10 mouse cellular contexts compared by ENCODE assay signal in genomic region chr11:24085986-24086385, GRCm38 (mm10). TPM values are rescaled to one million over a fixed set of nuclear protein-coding genes. Genes with fewer than 3 reads are reported as not detected.
DNase-seq lines count a peak whose midpoint lies in the region; ATAC-seq lines count a peak whose summit lies in the region.
"Had no signal": no experiment of that assay in that cellular context is flagged by ENCODE, and none has a peak within 500 bp of the region (broad histone marks: within the 10 kb centered on the region; RNA-seq: fewer than 3 reads in every experiment).

No protein-coding gene starts in this region.

- peak overlapping the region; percentile 100 for H3K4me2 ChIP-seq in hindbrain, embryonic 14.5 days (replicated peaks)
- H3K4me2 ChIP-seq in hindbrain, embryonic 12.5 days (replicated peaks), result no peak overlapping the region
- H3K4me2 ChIP-seq in embryonic facial prominence, embryonic 15.5 days (replicated peaks), result no peak overlapping the region
- H3K4me2 ChIP-seq in neural tube, embryonic 13.5 days, result peak overlapping the region; percentile 78

- H3K9ac ChIP-seq in hindbrain, embryonic 14.5 days, result peak overlapping the region; percentile 98
- no peak overlapping the region; the same call in 1 of the 2 replicates for H3K9ac ChIP-seq in hindbrain, embryonic 12.5 days
- no peak overlapping the region for H3K9ac ChIP-seq in embryonic facial prominence, embryonic 15.5 days
- peak overlapping the region; percentile 67 for H3K9ac ChIP-seq in neural tube, embryonic 13.5 days

- peak overlapping the region; percentile 27 for H3K4me3 ChIP-seq in hindbrain, embryonic 14.5 days (replicated peaks; ENCODE audit: low read length)
- H3K4me3 ChIP-seq in hindbrain, embryonic 12.5 days, result no peak overlapping the region
- no peak overlapping the region for H3K4me3 ChIP-seq in embryonic facial prominence, embryonic 15.5 days (replicated peaks)
- H3K4me3 ChIP-seq in neural tube, embryonic 13.5 days, result peak overlapping the region; percentile 28

- no peaks in the 10 kb centered on the region for H3K27me3 ChIP-seq in hindbrain, embryonic 14.5 days (ENCODE audit: control insufficient read depth, insufficient read depth, low read length)
- H3K27me3 ChIP-seq in hindbrain, embryonic 12.5 days, result no peaks in the 10 kb centered on the region
- no peaks in the 10 kb centered on the region for H3K27me3 ChIP-seq in embryonic facial prominence, embryonic 15.5 days
- no peaks in the 10 kb centered on the region for H3K27me3 ChIP-seq in neural tube, embryonic 13.5 days

- ATAC-seq in hindbrain, embryonic 14.5 days (ENCODE audit: low FRiP score), result no peak
- ATAC-seq in hindbrain, embryonic 12.5 days (ENCODE audit: low FRiP score), result no peak
- no peak for ATAC-seq in embryonic facial prominence, embryonic 15.5 days (ENCODE audit: insufficient number of reproducible peaks, low FRiP score, low TSS enrichment, low read depth)
- ATAC-seq in neural tube, embryonic 13.5 days (ENCODE audit: low read depth), result no peak

- WGBS in hindbrain, embryonic 14.5 days, result 46% methylated on average over 6 of the region's 6 CpGs
- WGBS in hindbrain, embryonic 12.5 days, result 55% methylated on average over 6 of the region's 6 CpGs
- WGBS in embryonic facial prominence, embryonic 15.5 days, result 28% methylated on average over 6 of the region's 6 CpGs
- WGBS in neural tube, embryonic 13.5 days, result 54% methylated on average over 6 of the region's 6 CpGs

- H3K4me1 ChIP-seq in hindbrain, embryonic 14.5 days (replicated peaks; ENCODE audit: control insufficient read depth, insufficient read depth, low read length), result peaks cover 72% of the 10 kb centered on the region
- peaks cover 65% of the 10 kb centered on the region for H3K4me1 ChIP-seq in hindbrain, embryonic 12.5 days
- H3K4me1 ChIP-seq in embryonic facial prominence, embryonic 15.5 days, result peaks cover 35% of the 10 kb centered on the region
- peaks cover 86% of the 10 kb centered on the region for H3K4me1 ChIP-seq in neural tube, embryonic 13.5 days (replicated peaks)

- H3K36me3 ChIP-seq in hindbrain, embryonic 14.5 days (replicated peaks; ENCODE audit: control insufficient read depth, insufficient read depth), result peaks cover 49% of the 10 kb centered on the region
- peaks cover 32% of the 10 kb centered on the region for H3K36me3 ChIP-seq in hindbrain, embryonic 12.5 days
- H3K36me3 ChIP-seq in embryonic facial prominence, embryonic 15.5 days, result peaks cover 16% of the 10 kb centered on the region
- H3K36me3 ChIP-seq in neural tube, embryonic 13.5 days, result peaks cover 49% of the 10 kb centered on the region

- DNase-seq in hindbrain, embryonic 14.5 days (ENCODE audit: low spot score), result no peak
- peak; percentile 30 for DNase-seq in adrenal gland, postnatal 25 days
- DNase-seq in urinary bladder, postnatal 4 days (ENCODE audit: low spot score in 2 of 2), result no peak
- DNase-seq in cerebellum, postnatal 10 days, result no peak
- DNase-seq: heart, postnatal 14 days; lung, adult 2 months had no signal

- no peaks in the 10 kb centered on the region for H3K9me3 ChIP-seq in hindbrain, embryonic 14.5 days (ENCODE audit: control insufficient read depth, low read length)
- H3K9me3 ChIP-seq in hindbrain, embryonic 12.5 days (replicated peaks), result no peaks in the 10 kb centered on the region
- H3K9me3 ChIP-seq in embryonic facial prominence, embryonic 15.5 days (replicated peaks), result no peaks in the 10 kb centered on the region
- no peaks in the 10 kb centered on the region for H3K9me3 ChIP-seq in neural tube, embryonic 13.5 days

- peak overlapping the region; percentile 99 for H3K27ac ChIP-seq in hindbrain, embryonic 14.5 days
- no peak overlapping the region for H3K27ac ChIP-seq in hindbrain, embryonic 12.5 days
- peak overlapping the region; percentile 49; the same call in 1 of the 2 replicates for H3K27ac ChIP-seq in embryonic facial prominence, embryonic 15.5 days (replicated peaks)
- peak overlapping the region; percentile 73 for H3K27ac ChIP-seq in neural tube, embryonic 13.5 days (replicated peaks)
- H3K27ac ChIP-seq: kidney, postnatal 0 days had no signal

RNA-seq across cellular contexts. Expression of gene Bcl11a, which starts 8.1 kb away (rescaled TPM):
- 106 and 117 TPM in 2 replicates for polyA plus RNA-seq in hindbrain, embryonic 14.5 days (2014; fragmentation: Nextera tagmentation; extraction: Ambion mirVana)
- 89.1 and 94.8 TPM in 2 replicates for polyA plus RNA-seq in hindbrain, embryonic 12.5 days (2016; fragmentation: Nextera tagmentation; extraction: Ambion mirVana)
- 7.5 and 8.6 TPM in 2 replicates for total RNA-seq in adrenal gland, postnatal 25 days (2021)
- 41.7 and 43.0 TPM in 2 replicates for polyA plus RNA-seq in embryonic facial prominence, embryonic 15.5 days (2015; fragmentation: Nextera tagmentation; extraction: Ambion mirVana)
- 125 and 131 TPM in 2 replicates for polyA plus RNA-seq in neural tube, embryonic 13.5 days (2015; fragmentation: Nextera tagmentation; extraction: Ambion mirVana)

RNA-seq across cellular contexts. Expression of gene A830031A19Rik, which starts 11.1 kb away (rescaled TPM):
- polyA plus RNA-seq in hindbrain, embryonic 14.5 days (2014; fragmentation: Nextera tagmentation; extraction: Ambion mirVana), result not detected in 2 replicates
- not detected in 2 replicates for polyA plus RNA-seq in hindbrain, embryonic 12.5 days (2016; fragmentation: Nextera tagmentation; extraction: Ambion mirVana)
- total RNA-seq in adrenal gland, postnatal 25 days (2021), result not detected in 2 replicates
- polyA plus RNA-seq in embryonic facial prominence, embryonic 15.5 days (2015; fragmentation: Nextera tagmentation; extraction: Ambion mirVana), result not detected in 2 replicates
- not detected in 2 replicates for polyA plus RNA-seq in neural tube, embryonic 13.5 days (2015; fragmentation: Nextera tagmentation; extraction: Ambion mirVana)
- total RNA-seq: heart, postnatal 14 days had no signal
- polyA plus RNA-seq: kidney, postnatal 0 days; lung, adult 2 months had no signal

Comparison
In these comparisons a context has a peak if more than half of its experiments do, and no peak if none do; other contexts are left out.
1. H3K4me2 ChIP-seq: peak in hindbrain, embryonic 14.5 days (single experiment) and neural tube, embryonic 13.5 days (single experiment); none in hindbrain, embryonic 12.5 days (single experiment) and embryonic facial prominence, embryonic 15.5 days (single experiment).
2. H3K4me3 ChIP-seq: peak in hindbrain, embryonic 14.5 days (single experiment) and neural tube, embryonic 13.5 days (single experiment); none in hindbrain, embryonic 12.5 days (single experiment) and embryonic facial prominence, embryonic 15.5 days (single experiment).
3. H3K9ac ChIP-seq: peak in hindbrain, embryonic 14.5 days (single experiment) and neural tube, embryonic 13.5 days (single experiment); none in hindbrain, embryonic 12.5 days (single experiment) and embryonic facial prominence, embryonic 15.5 days (single experiment).